Mouse (Mus musculus) liver, adult 2 months (tissue): ENCODE data around the gene Syn3.

Source experiments
- CTCF ChIP-seq: fragments of 200-500 bp; IDR thresholded peaks from 2 replicates; pipeline ENCODE4 v1.5.1; 2011; ENCODE audit warnings: low read depth, low read length, control low read depth
- POLR2A ChIP-seq: fragments of 200-500 bp; IDR thresholded peaks from 2 replicates; pipeline ENCODE4 v1.6.1; 2011; ENCODE audit warnings: low read length, control low read depth; ENCODE audit not compliant: insufficient read depth; ENCODE audit errors: extremely low read depth

- TF ChIP-seq CTCF, result no peak
- no peak for TF ChIP-seq POLR2A
Measured at GRCm38 (mm10) chr10:86062261-86063017, 436.3 kb downstream of the Syn3 start.
